Mouse (Mus musculus) cortical plate, adult 2 months (tissue): ENCODE measurements at regions not wholly inside any gene's neighbourhood (a gene's known extent, or its start where the extent isn't known, plus 50 kb on each side); places are given as distances from the start of the nearest gene placed in this dataset.

Experiments used
- CTCF ChIP-seq: fragments of 200-500 bp; IDR thresholded peaks from 2 replicates; pipeline ENCODE4 v1.5.1; 2011; ENCODE audit warnings: mild to moderate bottlenecking, control low read depth, low read length; ENCODE audit not compliant: insufficient read depth; ENCODE audit errors: extremely low read depth
- POLR2A ChIP-seq: fragments of 200-500 bp; IDR thresholded peaks from 2 replicates; pipeline ENCODE4 v1.6.1; 2011; ENCODE audit warnings: mild to moderate bottlenecking, low read length, control low read depth; ENCODE audit not compliant: insufficient read depth; ENCODE audit errors: extremely low read depth

DNA sequence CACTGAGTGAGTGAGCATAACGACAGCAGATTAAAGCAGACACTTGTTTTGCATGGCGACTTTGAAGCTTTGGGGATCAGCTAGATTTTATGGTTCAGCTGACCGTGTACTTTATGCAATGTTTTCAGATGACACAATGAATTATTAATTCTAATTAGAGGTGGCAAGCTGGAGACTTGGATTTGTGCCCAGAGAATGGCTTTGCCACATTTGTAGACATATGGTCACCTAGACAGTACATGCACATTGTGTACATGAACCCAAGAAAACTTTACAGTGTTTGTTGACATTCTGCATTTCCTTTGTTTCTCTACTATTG lies 57.1 kb upstream of the Tmem229a start:
- no peak for TF ChIP-seq POLR2A
- no peak for TF ChIP-seq CTCF
